Mouse (Mus musculus) liver, embryonic 14.5 days (tissue): ENCODE measurements at regions not wholly inside any gene's neighbourhood (a gene's known extent, or its start where the extent isn't known, plus 50 kb on each side); places are given as distances from the start of the nearest gene placed in this dataset.

Experiments
- ATAC-seq: fragments of 200-750 bp; cut with Nextera tagmentation; 2 replicates; pipeline ENCODE4 v1.8.0; 2017; ENCODE audit warnings: moderate number of reproducible peaks, mild to moderate bottlenecking, moderate library complexity; ENCODE audit not compliant: insufficient read depth
- DNase-seq, 3 experiments: peaks; one replicate each; pipeline ENCODE4 v3.0.0-alpha.2; 2012 to 2013; ENCODE audit warnings: low read depth in 3 of 3, low spot score in 3 of 3
- H3K27ac ChIP-seq: fragments of 300-500 bp; sonication (generic); 2 replicates; pipeline ENCODE4 v1.5.1; 2014; ENCODE audit warnings: moderate library complexity, mild to moderate bottlenecking, control low read depth, inconsistent platforms
- H3K27me3 ChIP-seq: fragments of 300-500 bp; sonication (generic); 2 replicates; pipeline ENCODE4 v1.6.1; 2014; ENCODE audit warnings: mild to moderate bottlenecking, low read length, moderate library complexity; ENCODE audit not compliant: control insufficient read depth, insufficient read depth
- H3K36me3 ChIP-seq: fragments of 300-500 bp; sonication (generic); replicated peaks from 2 replicates; pipeline ENCODE4 v1.6.1; 2014; ENCODE audit warnings: low read depth; ENCODE audit not compliant: control insufficient read depth, insufficient read depth
- H3K4me1 ChIP-seq, 2 experiments: fragments of 200-500 bp in 1 of 2; fragments of 300-500 bp in 1 of 2; sonication (generic) in 1 of 2; replicated peaks; 2 replicates each; pipeline ENCODE4 v1.6.1; 2012 to 2014; ENCODE audit warnings: antibody characterized with exemption in 1 of 2, inconsistent platforms in 1 of 2, low read length in 1 of 2; ENCODE audit not compliant: control insufficient read depth in 2 of 2, insufficient read depth in 2 of 2
- H3K4me2 ChIP-seq: fragments of 300-500 bp; sonication (generic); 2 replicates; pipeline ENCODE4 v1.6.1; 2014; ENCODE audit warnings: low read depth, mild to moderate bottlenecking, control low read depth, moderate library complexity
- H3K4me3 ChIP-seq, 2 experiments: fragments of 200-500 bp in 1 of 2; fragments of 300-500 bp in 1 of 2; sonication (generic) in 1 of 2; 2 replicates each; pipeline ENCODE4 v1.5.1; 2012 to 2014; ENCODE audit warnings: low read depth in 2 of 2, low read length in 2 of 2, mild to moderate bottlenecking in 2 of 2, control low read depth in 1 of 2, inconsistent platforms in 1 of 2, moderate library complexity in 1 of 2; ENCODE audit not compliant: insufficient read depth in 1 of 2
- H3K9ac ChIP-seq: fragments of 300-500 bp; sonication (generic); replicated peaks from 2 replicates; pipeline ENCODE4 v1.6.1; 2014; ENCODE audit warnings: mild to moderate bottlenecking, control low read depth, moderate library complexity
- H3K9me3 ChIP-seq: fragments of 300-500 bp; sonication (generic); 2 replicates; pipeline ENCODE4 v1.6.1; 2016; ENCODE audit warnings: low read length, mixed read lengths; ENCODE audit not compliant: control insufficient read depth
- CTCF ChIP-seq: IDR thresholded peaks from 2 replicates; pipeline ENCODE4 v1.5.1; 2016; ENCODE audit warnings: antibody characterized with exemption, low read depth, control low read depth
- EP300 ChIP-seq: IDR thresholded peaks from 2 replicates; pipeline ENCODE4 v1.6.1; 2016; ENCODE audit warnings: antibody characterized with exemption, low read depth
- WGBS: fragments of 180-500 bp; shearing (Covaris S2); extraction: QIAGEN DNeasy Blood & Tissue Kit; methylation state at CpG from one replicate; pipeline ENCODE4 v1.1.7; 2014; ENCODE audit not compliant: insufficient replicate concordance; 5-methylcytosine and 5-hydroxymethylcytosine counted together

DNA sequence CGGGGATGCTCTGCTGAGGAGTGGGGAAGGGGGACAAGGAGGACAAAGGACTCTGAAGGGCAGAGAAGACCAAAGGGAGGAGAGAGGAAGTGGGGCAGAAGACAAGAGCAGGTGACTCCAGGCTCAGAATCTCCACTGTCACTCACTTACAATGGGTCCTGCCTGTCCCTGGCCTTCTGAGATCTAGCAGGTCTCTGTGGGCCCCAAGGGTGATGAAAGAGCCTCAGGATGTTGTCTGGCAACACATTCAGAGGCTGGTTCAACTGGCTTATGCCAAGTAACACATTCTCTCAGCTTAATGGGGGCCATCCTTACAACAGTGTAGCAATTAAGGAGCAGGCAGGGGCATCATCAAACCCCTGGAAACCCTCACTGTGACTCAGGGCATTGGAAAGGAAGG lies 152.1 kb upstream of the Myocd start:
- no peak overlapping the region for H3K4me2 ChIP-seq
- H3K4me3 ChIP-seq, result no peak overlapping the region
- 5% methylated on average over 1 of the region's 1 CpGs for WGBS
- no peaks in the 10 kb centered on the region for H3K36me3 ChIP-seq
- no peaks in the 10 kb centered on the region for H3K27me3 ChIP-seq
- TF ChIP-seq CTCF, result no peak
- TF ChIP-seq EP300, result no peak
- H3K9ac ChIP-seq, result no peak overlapping the region
- DNase-seq, result no peak
- H3K9me3 ChIP-seq, result no peaks in the 10 kb centered on the region
- H3K27ac ChIP-seq, result no peak overlapping the region
- H3K4me1 ChIP-seq, result no peaks in the 10 kb centered on the region
- no peak for ATAC-seq

DNA sequence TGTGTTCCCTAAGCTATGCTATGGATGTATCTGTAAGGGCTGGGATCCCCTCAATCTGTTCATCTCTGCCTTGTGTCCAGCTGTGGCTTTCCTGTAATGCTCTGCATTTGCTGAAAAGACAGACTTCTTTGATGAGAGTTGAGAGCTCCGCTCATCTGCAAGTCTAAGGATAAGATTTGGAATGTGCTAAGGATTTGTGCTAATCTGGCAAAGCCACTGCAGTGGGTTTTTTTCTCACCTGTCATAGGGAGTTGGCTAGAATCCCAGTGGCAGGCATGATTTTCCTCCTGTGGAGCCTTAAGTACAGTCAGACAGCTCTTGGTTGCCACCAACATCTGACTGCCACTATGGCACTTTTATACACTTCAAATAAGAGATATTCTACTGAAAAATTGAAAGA lies 138.8 kb upstream of the Myocd start:
- DNase-seq (no peak), ATAC-seq (no peak)
- H3K27me3 ChIP-seq, result no peaks in the 10 kb centered on the region
- no peak overlapping the region for H3K4me2 ChIP-seq
- H3K9me3 ChIP-seq, result no peaks in the 10 kb centered on the region
- no peak for TF ChIP-seq EP300
- no peak for TF ChIP-seq CTCF
- no peak overlapping the region for H3K4me3 ChIP-seq
- 50% methylated on average over 1 of the region's 1 CpGs for WGBS
- H3K4me1 ChIP-seq, result no peaks in the 10 kb centered on the region
- H3K27ac ChIP-seq, result no peak overlapping the region
- no peaks in the 10 kb centered on the region for H3K36me3 ChIP-seq
- H3K9ac ChIP-seq, result no peak overlapping the region

DNA sequence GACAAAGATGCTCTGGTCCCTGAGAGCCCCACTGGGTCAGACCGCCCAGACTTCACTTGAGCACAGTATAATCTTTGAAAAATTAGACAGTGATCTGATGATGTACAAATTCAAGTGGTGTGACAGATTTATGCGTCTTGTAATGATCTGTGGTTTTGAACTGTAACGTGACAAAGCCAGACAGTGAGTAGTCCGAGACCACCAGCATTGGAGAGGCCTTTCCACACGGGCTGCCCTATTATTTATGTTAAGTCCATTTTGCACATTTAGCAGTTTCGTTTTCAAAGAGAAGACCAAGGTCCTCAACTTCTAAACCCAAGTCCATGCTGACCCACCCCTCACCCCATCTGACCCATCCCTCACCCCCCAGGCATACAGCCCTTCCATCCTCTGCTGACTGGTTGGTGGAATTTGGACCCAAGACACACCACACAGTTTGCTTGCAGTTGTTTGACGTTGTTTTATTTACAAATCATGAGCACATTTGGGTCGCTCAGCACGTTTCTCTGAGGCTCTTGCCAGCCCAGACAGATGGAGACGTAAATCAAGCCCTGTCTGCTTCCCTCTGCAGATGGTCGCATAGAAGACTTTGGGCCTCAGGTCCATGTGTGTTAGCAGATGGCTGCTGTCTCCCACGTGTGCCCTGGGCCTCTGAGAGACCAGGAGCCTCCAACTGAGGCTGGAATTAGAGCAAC lies 132.8 kb upstream of the Myocd start:
- ATAC-seq (no peak), DNase-seq (no peak)
- H3K9me3 ChIP-seq, result no peaks in the 10 kb centered on the region
- H3K4me2 ChIP-seq, result no peak overlapping the region
- no peaks in the 10 kb centered on the region for H3K27me3 ChIP-seq
- WGBS, result 45% methylated on average over 12 of the region's 12 CpGs
- H3K27ac ChIP-seq, result no peak overlapping the region
- no peak overlapping the region for H3K4me3 ChIP-seq
- H3K36me3 ChIP-seq, result no peaks in the 10 kb centered on the region
- TF ChIP-seq CTCF, result no peak
- TF ChIP-seq EP300, result no peak
- H3K4me1 ChIP-seq, result no peaks in the 10 kb centered on the region
- no peak overlapping the region for H3K9ac ChIP-seq

DNA sequence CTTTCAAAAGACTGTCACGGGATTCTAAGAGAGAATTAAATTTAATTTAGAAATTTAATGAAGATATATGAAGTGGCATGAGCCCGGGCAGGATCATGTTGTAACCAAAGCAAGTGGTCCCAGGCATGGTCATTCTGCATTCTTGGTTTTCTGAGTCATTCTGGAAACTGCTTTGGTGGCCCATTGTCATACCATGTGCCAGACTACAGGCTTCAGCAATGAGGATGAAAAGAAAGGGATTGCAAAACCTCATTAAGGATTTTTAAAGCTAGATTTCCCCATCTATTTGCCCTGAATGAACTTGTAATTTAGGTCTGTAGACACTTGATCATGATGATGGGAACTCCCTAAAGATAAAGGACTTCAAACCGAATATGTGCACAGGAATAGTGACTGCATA lies 119.4 kb upstream of the Myocd start:
- no peak overlapping the region for H3K4me2 ChIP-seq
- WGBS, result 47% methylated on average over 3 of the region's 3 CpGs
- H3K27me3 ChIP-seq, result no peaks in the 10 kb centered on the region
- no peak overlapping the region for H3K9ac ChIP-seq
- no peak for TF ChIP-seq CTCF
- TF ChIP-seq EP300, result no peak
- H3K4me3 ChIP-seq, result no peak overlapping the region
- DNase-seq (no peak), ATAC-seq (no peak)
- no peaks in the 10 kb centered on the region for H3K4me1 ChIP-seq
- no peak overlapping the region for H3K27ac ChIP-seq
- H3K9me3 ChIP-seq, result no peaks in the 10 kb centered on the region
- H3K36me3 ChIP-seq, result no peaks in the 10 kb centered on the region

DNA sequence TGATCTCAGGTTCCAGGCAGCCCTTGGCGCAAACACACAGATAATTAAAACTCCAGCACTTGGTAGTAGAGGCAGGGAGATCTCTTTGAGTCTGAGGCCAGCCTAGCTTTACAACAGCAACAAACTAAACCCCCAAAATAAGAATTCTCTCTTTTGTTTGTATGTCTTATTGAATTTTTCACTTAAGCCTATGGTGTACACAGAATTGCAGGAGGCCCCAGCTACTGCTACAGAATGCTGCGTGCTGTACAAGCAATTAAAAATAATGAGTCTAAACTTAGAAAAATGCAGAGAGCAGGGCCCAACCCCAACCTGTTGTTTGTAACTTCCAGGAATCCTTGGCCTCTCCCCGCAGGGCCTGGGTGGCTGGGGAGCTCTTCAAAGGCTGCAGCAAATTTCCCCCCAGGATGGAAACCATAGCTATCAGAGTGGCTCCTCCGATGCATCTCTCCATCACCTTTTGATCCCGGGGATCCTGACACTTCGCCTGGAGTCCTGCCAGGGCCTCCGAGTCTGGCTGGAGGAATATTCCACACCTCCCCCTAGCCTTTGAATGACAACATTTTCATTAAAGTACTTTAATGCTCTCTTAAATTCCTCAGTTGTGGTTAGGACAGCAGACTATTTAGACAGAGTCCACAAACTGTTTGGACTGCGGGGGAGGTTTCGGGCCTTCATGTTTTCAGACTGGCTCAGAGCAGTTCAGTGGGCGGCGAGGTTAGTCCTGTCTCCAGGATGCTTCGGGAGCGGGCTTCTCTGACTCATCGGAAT lies 116.7 kb upstream of the Myocd start:
- no peak for ATAC-seq
- DNase-seq, result no peak
- WGBS, result 56% methylated on average over 14 of the region's 14 CpGs
- H3K27ac ChIP-seq, result no peak overlapping the region
- H3K27me3 ChIP-seq, result no peaks in the 10 kb centered on the region
- H3K9ac ChIP-seq, result no peak overlapping the region
- H3K4me3 ChIP-seq, result no peak overlapping the region
- no peak overlapping the region for H3K4me2 ChIP-seq
- no peaks in the 10 kb centered on the region for H3K36me3 ChIP-seq
- no peaks in the 10 kb centered on the region for H3K4me1 ChIP-seq
- H3K9me3 ChIP-seq, result no peaks in the 10 kb centered on the region
- TF ChIP-seq EP300 (no peak), CTCF (no peak)
